Mouse (Mus musculus) testis, adult 2 months (tissue): ENCODE results near the gene Ank3. TPM values are rescaled to one million over a fixed set of nuclear protein-coding genes. Genes with fewer than 3 reads are reported as not detected.

Experiments used
- H3K27ac ChIP-seq: fragments of 200-500 bp; 2 replicates; pipeline ENCODE4 v1.5.1; 2012; ENCODE audit warnings: low read depth, low read length; ENCODE audit not compliant: control insufficient read depth, insufficient read depth
- H3K27me3 ChIP-seq: fragments of 200-500 bp; 2 replicates; pipeline ENCODE4 v1.6.1; 2012; ENCODE audit warnings: mild to moderate bottlenecking, low read length, moderate library complexity; ENCODE audit not compliant: control insufficient read depth, insufficient read depth
- H3K36me3 ChIP-seq: fragments of 200-500 bp; 2 replicates; pipeline ENCODE4 v1.6.1; 2012; ENCODE audit warnings: mild to moderate bottlenecking, low read length; ENCODE audit not compliant: control insufficient read depth, insufficient read depth
- H3K4me1 ChIP-seq: fragments of 200-500 bp; 2 replicates; pipeline ENCODE4 v1.6.1; 2012; ENCODE audit warnings: low read length; ENCODE audit not compliant: control insufficient read depth, insufficient read depth
- H3K4me3 ChIP-seq: fragments of 200-500 bp; 2 replicates; pipeline ENCODE4 v1.5.1; 2012; ENCODE audit warnings: low read depth, mild to moderate bottlenecking, low read length, moderate library complexity, mixed read lengths; ENCODE audit not compliant: control insufficient read depth
- CTCF ChIP-seq: fragments of 200-500 bp; IDR thresholded peaks from 2 replicates; pipeline ENCODE4 v1.5.1; 2012; ENCODE audit warnings: low read depth, mild to moderate bottlenecking, inconsistent platforms, low read length, moderate library complexity; ENCODE audit not compliant: control insufficient read depth, insufficient read depth, insufficient replicate concordance
- POLR2A ChIP-seq: fragments of 200-500 bp; IDR thresholded peaks from 2 replicates; pipeline ENCODE4 v1.6.1; 2012; ENCODE audit warnings: low read depth, mild to moderate bottlenecking, inconsistent platforms, low read length, moderate library complexity; ENCODE audit not compliant: control insufficient read depth
- polyA plus RNA-seq: library from polyadenylated mRNA; depleted of rRNA; stranded (reverse); fragments of >200 nt; gene quantifications from 2 replicates; pipeline ENCODE4 v1.2.3, GENCODE M21; 2012

Ank3 gene
- polyA plus RNA-seq, 1 experiment = 3.4 TPM

DNA sequence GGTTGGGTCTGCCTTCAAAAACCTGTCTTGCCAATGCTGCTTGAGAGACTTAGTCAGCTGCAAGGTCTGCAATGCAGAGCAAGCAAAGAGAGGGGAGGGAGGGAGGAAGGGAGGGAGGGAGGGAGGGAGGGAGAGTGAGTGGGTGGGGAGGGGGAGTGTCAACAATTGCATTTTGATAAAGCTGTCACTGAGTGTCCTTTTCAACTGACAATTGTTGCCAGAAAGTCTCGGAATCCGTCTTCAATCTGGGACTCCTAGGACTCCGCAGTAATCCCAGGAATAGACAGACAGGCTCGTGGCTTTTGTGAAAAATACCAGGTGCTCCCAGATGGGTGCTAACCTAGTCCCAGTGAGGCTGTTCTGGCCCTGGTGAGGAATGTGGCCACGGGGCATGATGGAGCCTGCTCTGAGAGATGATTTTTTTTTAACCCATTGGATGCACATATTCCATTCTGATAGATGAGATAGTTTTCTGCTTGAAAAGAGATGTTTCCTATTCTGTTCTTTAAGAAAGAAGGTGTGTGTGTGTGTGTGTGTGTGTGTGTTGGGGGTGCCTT is 254.6 kb downstream of the Ank3 start:
- TF ChIP-seq POLR2A (no peak), CTCF (no peak)
- H3K27ac ChIP-seq = no peak overlapping the region
- H3K4me1 ChIP-seq = no peaks in the 10 kb centered on the region

DNA sequence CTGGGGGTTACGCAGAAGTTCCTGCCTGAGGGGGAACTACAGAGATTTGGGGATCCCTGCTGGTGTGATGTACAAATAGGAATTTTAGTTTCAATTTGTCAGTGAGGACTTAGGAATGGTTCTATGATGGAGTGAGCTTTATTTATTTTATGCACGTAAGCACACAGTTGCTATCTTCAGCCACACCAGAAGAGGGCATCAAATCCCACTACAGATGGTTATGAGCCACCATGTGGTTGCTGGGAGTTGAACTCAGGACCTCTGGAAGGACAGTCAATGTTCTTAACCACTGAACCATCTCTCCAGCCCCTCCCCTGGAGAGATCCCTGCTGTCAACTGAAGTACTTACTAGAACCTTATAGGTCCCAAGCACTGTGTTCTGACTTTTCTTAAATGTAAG is 255.6 kb downstream of the Ank3 start:
- Histone ChIP-seq H3K27ac (no peak overlapping the region), H3K36me3 (no peaks in the 10 kb centered on the region), H3K4me3 (no peak overlapping the region), H3K4me1 (no peaks in the 10 kb centered on the region), H3K27me3 (no peaks in the 10 kb centered on the region)
- TF ChIP-seq POLR2A (no peak), CTCF (no peak)

More for the DNA sequence above, 254.6 kb downstream of the Ank3 start:
- no peaks in the 10 kb centered on the region for H3K27me3 ChIP-seq
- H3K4me3 ChIP-seq = no peak overlapping the region
- H3K36me3 ChIP-seq = no peaks in the 10 kb centered on the region

DNA sequence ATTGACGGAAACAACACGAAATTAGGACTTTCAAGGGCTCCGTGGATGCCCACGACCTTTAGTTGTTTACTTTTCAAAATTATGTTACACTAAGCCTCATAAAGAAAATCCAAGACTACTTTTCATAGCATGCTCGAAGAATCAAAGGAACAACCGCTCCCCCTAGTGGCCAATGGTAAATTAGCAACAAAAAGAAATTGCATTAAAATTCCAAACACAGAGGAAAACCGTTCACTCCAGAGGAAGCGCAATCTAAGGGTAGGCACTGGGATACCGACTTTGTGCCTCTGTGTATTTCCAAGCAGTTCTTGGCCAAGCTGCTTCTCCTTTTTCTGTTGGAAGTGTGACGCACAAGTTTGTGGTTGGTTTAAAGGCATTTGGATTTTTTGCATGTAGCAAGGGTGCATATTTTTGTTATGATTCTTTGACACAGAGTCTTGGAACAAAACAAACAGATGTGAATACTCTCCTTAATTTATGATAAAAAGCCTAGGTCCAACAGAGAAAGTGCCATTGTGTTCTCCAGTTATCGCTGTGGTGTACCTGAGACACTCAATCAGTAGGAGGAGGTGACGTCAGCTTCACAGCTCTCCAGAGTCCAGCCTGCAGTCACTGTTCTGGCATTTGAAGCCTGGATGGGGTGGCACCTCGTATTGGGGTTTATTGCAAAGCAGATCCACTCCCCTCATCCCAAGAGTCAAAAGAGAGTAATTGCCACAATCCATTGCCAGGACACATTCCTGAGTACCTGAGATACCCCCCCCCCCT is 256.5 kb downstream of the Ank3 start:
- Histone ChIP-seq H3K4me3 (no peak overlapping the region), H3K36me3 (no peaks in the 10 kb centered on the region), H3K27me3 (no peaks in the 10 kb centered on the region), H3K4me1 (no peaks in the 10 kb centered on the region), H3K27ac (no peak overlapping the region)
- TF ChIP-seq POLR2A (no peak), CTCF (peak; percentile 24; the same call in 1 of the 2 replicates)

DNA sequence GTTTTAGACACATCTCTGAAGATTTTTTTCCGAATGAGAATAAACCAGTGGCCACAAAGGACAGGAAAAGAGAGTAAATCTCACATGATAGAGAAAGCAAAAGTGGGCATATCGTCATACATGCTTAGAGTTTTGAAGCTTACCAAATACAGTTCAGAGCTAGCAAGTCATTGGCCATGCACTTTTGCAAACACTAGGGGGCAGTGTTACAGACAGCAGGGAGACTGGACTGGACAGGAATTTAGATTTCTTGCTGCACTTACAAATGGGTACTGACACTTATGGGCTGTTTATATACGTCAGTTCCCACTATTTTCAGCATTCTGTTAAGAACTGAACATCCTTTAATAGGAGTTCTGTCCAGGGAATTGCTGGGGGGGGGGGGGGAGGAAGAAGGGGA is 257.7 kb downstream of the Ank3 start:
- Histone ChIP-seq H3K36me3 (no peaks in the 10 kb centered on the region), H3K4me1 (no peaks in the 10 kb centered on the region), H3K27me3 (no peaks in the 10 kb centered on the region), H3K4me3 (no peak overlapping the region), H3K27ac (no peak overlapping the region)
- peak; percentile 31; the same call in 1 of the 2 replicates for TF ChIP-seq CTCF
- TF ChIP-seq POLR2A = no peak

DNA sequence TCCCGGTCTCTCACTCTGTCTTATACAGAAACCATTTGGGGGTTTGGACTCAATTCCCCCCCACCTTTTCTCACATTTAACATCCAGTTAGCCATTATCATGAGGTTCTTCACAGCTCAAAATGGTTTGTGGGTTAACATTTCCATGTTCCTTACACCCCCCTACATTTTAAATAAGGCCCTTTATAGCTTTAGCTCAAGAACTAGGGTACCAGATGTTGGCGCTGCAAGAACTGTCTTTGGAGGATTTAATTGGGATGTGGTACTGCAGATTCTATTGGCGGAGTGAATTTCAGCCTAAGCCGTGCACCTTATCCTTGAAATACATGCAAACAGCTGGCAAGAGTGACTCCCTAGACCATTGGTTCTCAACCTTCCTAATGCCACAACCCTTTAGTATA is 261.2 kb downstream of the Ank3 start:
- H3K27me3 ChIP-seq = no peaks in the 10 kb centered on the region
- H3K36me3 ChIP-seq = no peaks in the 10 kb centered on the region
- no peaks in the 10 kb centered on the region for H3K4me1 ChIP-seq
- no peak overlapping the region for H3K27ac ChIP-seq
- no peak overlapping the region for H3K4me3 ChIP-seq
- TF ChIP-seq CTCF (no peak), POLR2A (no peak)

DNA sequence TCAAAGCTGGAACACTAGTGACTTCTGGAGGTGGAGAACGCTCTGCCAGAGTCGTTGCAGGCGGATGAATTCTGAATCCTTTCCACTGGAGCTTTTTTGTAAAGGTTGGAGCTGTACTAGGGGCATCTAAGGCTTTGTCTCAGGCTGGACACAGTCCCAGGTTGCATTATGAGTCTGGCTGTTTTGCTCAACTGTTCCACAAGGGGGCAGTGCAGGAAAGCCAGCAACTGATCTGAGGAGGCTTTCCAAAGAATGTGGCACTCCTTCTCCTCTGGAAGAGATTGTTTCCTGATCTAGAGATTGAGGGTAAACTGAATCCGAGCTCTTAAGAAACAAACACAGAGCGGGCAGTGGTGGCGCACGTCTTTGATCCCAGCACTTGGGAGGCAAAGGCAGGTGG is 263.8 kb downstream of the Ank3 start:
- no peaks in the 10 kb centered on the region for H3K27me3 ChIP-seq
- no peak for TF ChIP-seq POLR2A
- TF ChIP-seq CTCF = peak; percentile 74; the same call in 1 of the 2 replicates
- H3K27ac ChIP-seq = no peak overlapping the region
- H3K36me3 ChIP-seq = no peaks in the 10 kb centered on the region
- no peak overlapping the region for H3K4me3 ChIP-seq
- no peaks in the 10 kb centered on the region for H3K4me1 ChIP-seq

DNA sequence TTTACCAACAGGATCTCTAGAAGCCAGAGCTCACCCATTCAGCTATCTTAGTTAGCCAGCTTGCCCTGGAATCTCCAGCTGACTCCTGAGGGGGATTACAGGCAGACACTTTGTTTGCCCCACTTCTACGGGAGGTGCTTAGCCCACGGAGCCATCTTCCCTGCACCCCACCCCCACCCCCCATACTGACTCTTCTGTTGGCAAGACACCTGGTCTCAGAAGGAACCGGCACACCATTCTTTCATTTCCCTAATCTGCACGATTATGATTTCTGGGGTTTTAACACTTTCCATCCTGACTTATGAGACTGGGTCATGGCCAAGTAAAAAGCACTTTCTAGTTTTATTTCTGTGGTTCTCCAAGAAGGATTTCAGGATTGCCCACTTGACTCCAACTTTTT is 268.9 kb downstream of the Ank3 start:
- Histone ChIP-seq H3K27ac (no peak overlapping the region), H3K36me3 (no peaks in the 10 kb centered on the region), H3K4me3 (no peak overlapping the region), H3K4me1 (no peaks in the 10 kb centered on the region), H3K27me3 (no peaks in the 10 kb centered on the region)
- TF ChIP-seq CTCF (no peak), POLR2A (no peak)
